Mouse (Mus musculus) stomach, postnatal 0 days (tissue): ENCODE measurements at regions not wholly inside any gene's neighbourhood (a gene's known extent, or its start where the extent isn't known, plus 50 kb on each side); places are given as distances from the start of the nearest gene placed in this dataset.

Experiments
- ATAC-seq: fragments of 200-750 bp; cut with Nextera tagmentation; 2 replicates; pipeline ENCODE4 v1.8.0; 2017; ENCODE audit not compliant: low FRiP score, low TSS enrichment
- DNase-seq: peaks from one replicate; pipeline ENCODE4 v3.0.0-alpha.2; 2016; ENCODE audit warnings: low spot score
- H3K27ac ChIP-seq: fragments of 300-500 bp; sonication (generic); replicated peaks from 2 replicates; pipeline ENCODE4 v1.5.1; 2014; ENCODE audit warnings: mild to moderate bottlenecking, control low read depth
- H3K27me3 ChIP-seq: fragments of 300-500 bp; sonication (generic); 2 replicates; pipeline ENCODE4 v1.6.1; 2014; ENCODE audit warnings: low read length; ENCODE audit not compliant: control insufficient read depth, insufficient read depth
- H3K36me3 ChIP-seq: fragments of 300-500 bp; sonication (generic); 2 replicates; pipeline ENCODE4 v1.6.1; 2014; ENCODE audit warnings: low read length, mixed read lengths; ENCODE audit not compliant: control insufficient read depth, insufficient read depth
- H3K4me1 ChIP-seq: fragments of 300-500 bp; sonication (generic); replicated peaks from 2 replicates; pipeline ENCODE4 v1.6.1; 2014; ENCODE audit warnings: antibody characterized with exemption; ENCODE audit not compliant: control insufficient read depth, insufficient read depth
- H3K4me2 ChIP-seq: fragments of 300-500 bp; sonication (generic); replicated peaks from 2 replicates; pipeline ENCODE4 v1.6.1; 2014; ENCODE audit warnings: low read depth, mild to moderate bottlenecking, control low read depth, moderate library complexity
- H3K4me3 ChIP-seq: fragments of 300-500 bp; sonication (generic); 2 replicates; pipeline ENCODE4 v1.5.1; 2014; ENCODE audit warnings: low read depth, low read length, control low read depth
- H3K9ac ChIP-seq: fragments of 300-500 bp; sonication (generic); 2 replicates; pipeline ENCODE4 v1.6.1; 2014; ENCODE audit warnings: mild to moderate bottlenecking, low read length, control low read depth, mixed read lengths
- H3K9me3 ChIP-seq: fragments of 300-500 bp; sonication (generic); 2 replicates; pipeline ENCODE4 v1.6.1; 2016; ENCODE audit warnings: low read length; ENCODE audit not compliant: control insufficient read depth
- CTCF ChIP-seq: IDR thresholded peaks from 2 replicates; pipeline ENCODE4 v1.5.1; 2016; ENCODE audit warnings: antibody characterized with exemption, low read depth, mild to moderate bottlenecking, moderate library complexity
- EP300 ChIP-seq: optimal IDR thresholded peaks from 2 replicates; pipeline ENCODE3; 2016; ENCODE audit warnings: antibody characterized with exemption
- WGBS: fragments of 180-500 bp; shearing (Covaris S2); extraction: QIAGEN DNeasy Blood & Tissue Kit; methylation state at CpG from one replicate; pipeline ENCODE4 v1.1.7; 2014; 5-methylcytosine and 5-hydroxymethylcytosine counted together

GRCm38 (mm10) chr13:60291344-60291743 lies 114.2 kb upstream of the Gas1 start:
- no peak for ATAC-seq
- TF ChIP-seq EP300 (no peak), CTCF (no peak)
- no peak overlapping the region for H3K4me2 ChIP-seq
- no peaks in the 10 kb centered on the region for H3K27me3 ChIP-seq
- no peak for DNase-seq
- no peaks in the 10 kb centered on the region for H3K36me3 ChIP-seq
- H3K4me3 ChIP-seq: no peak overlapping the region
- no peak overlapping the region for H3K9ac ChIP-seq
- H3K4me1 ChIP-seq: no peaks in the 10 kb centered on the region
- H3K9me3 ChIP-seq: no peaks in the 10 kb centered on the region
- peak overlapping the region; percentile 45; the same call in 1 of the 2 replicates for H3K27ac ChIP-seq
- WGBS: 71% methylated on average over 3 of the region's 3 CpGs

GRCm38 (mm10) chr13:60296201-60296895 lies 119.2 kb upstream of the Gas1 start:
- H3K27ac ChIP-seq: no peak overlapping the region
- DNase-seq: no peak
- H3K4me3 ChIP-seq: no peak overlapping the region
- no peak overlapping the region for H3K4me2 ChIP-seq
- TF ChIP-seq CTCF: peak; percentile 52
- TF ChIP-seq EP300: no peak
- ATAC-seq: no peak
- H3K36me3 ChIP-seq: no peaks in the 10 kb centered on the region
- no peaks in the 10 kb centered on the region for H3K27me3 ChIP-seq
- WGBS: 42% methylated on average over 13 of the region's 13 CpGs
- H3K9ac ChIP-seq: no peak overlapping the region
- no peaks in the 10 kb centered on the region for H3K9me3 ChIP-seq
- no peaks in the 10 kb centered on the region for H3K4me1 ChIP-seq

- H3K27me3 ChIP-seq: no peaks in the 10 kb centered on the region
- no peak for DNase-seq
- TF ChIP-seq EP300 (no peak), CTCF (no peak)
- WGBS: 79% methylated on average over 6 of the region's 6 CpGs
- H3K4me1 ChIP-seq: no peaks in the 10 kb centered on the region
- H3K4me3 ChIP-seq: no peak overlapping the region
- no peak for ATAC-seq
- no peaks in the 10 kb centered on the region for H3K36me3 ChIP-seq
- no peak overlapping the region for H3K4me2 ChIP-seq
- no peaks in the 10 kb centered on the region for H3K9me3 ChIP-seq
- no peak overlapping the region for H3K27ac ChIP-seq
- no peak overlapping the region for H3K9ac ChIP-seq
These were observed 119.7 kb upstream of the Gas1 start for GRCm38 (mm10) chr13:60296896-60297275.

- ATAC-seq (no peak), DNase-seq (no peak)
- Histone ChIP-seq H3K36me3 (no peaks in the 10 kb centered on the region), H3K4me3 (no peak overlapping the region), H3K9me3 (no peaks in the 10 kb centered on the region), H3K4me1 (no peaks in the 10 kb centered on the region), H3K27me3 (no peaks in the 10 kb centered on the region), H3K27ac (no peak overlapping the region), H3K9ac (no peak overlapping the region), H3K4me2 (no peak overlapping the region)
- no peak for TF ChIP-seq CTCF
- TF ChIP-seq EP300: no peak
- 53% methylated on average over 2 of the region's 2 CpGs for WGBS
These were observed 121.4 kb upstream of the Gas1 start for GRCm38 (mm10) chr13:60298575-60298974.

GRCm38 (mm10) chr13:60299076-60299475 lies 121.9 kb upstream of the Gas1 start:
- WGBS: 59% methylated on average over 5 of the region's 5 CpGs
- Histone ChIP-seq H3K9ac (no peak overlapping the region), H3K4me3 (no peak overlapping the region), H3K4me1 (no peaks in the 10 kb centered on the region), H3K9me3 (no peaks in the 10 kb centered on the region), H3K4me2 (no peak overlapping the region), H3K27me3 (no peaks in the 10 kb centered on the region), H3K36me3 (no peaks in the 10 kb centered on the region), H3K27ac (no peak overlapping the region)
- no peak for DNase-seq
- no peak for ATAC-seq
- no peak for TF ChIP-seq CTCF
- no peak for TF ChIP-seq EP300

DNA sequence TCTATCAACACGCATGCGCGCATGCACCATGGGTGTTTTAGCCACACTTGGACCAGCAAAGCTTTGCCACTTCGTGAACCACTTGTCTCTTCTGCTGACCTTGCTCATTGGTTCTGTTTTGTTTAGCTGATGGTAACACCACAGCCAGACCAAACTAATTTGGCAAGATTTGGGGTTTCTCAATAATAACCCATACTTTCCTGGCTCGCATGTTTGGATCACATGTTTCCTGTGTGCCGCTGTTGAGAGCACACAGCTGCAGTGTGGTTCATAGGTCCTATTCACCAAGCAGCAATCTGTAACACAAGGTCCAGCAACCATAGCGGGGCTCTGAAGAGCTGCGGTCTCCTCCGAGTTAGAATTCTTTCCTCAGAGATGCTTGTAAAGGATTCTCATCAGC lies 126.4 kb upstream of the Gas1 start:
- no peaks in the 10 kb centered on the region for H3K27me3 ChIP-seq
- TF ChIP-seq EP300: no peak
- TF ChIP-seq CTCF: no peak
- WGBS: 89% methylated on average over 9 of the region's 9 CpGs
- no peaks in the 10 kb centered on the region for H3K9me3 ChIP-seq
- no peaks in the 10 kb centered on the region for H3K4me1 ChIP-seq
- DNase-seq (no peak), ATAC-seq (no peak)
- H3K4me3 ChIP-seq: no peak overlapping the region
- H3K9ac ChIP-seq: no peak overlapping the region
- no peak overlapping the region for H3K27ac ChIP-seq
- no peaks in the 10 kb centered on the region for H3K36me3 ChIP-seq
- no peak overlapping the region for H3K4me2 ChIP-seq
